Mouse (Mus musculus) layer of hippocampus, postnatal 10 days (tissue): ENCODE data around the gene Aldh8a1. TPM values are rescaled to one million over a fixed set of nuclear protein-coding genes. Genes with fewer than 3 reads are reported as not detected.
A peak's percentile ranks its signal among the peaks of the same experiment; 100 is the strongest.
"Not testable (repeated sequence)": the region's sequence is repeated elsewhere in the genome, so short reads cannot be mapped to it uniquely, and the experiment has no call there.

Experiments
- DNase-seq, 2 experiments: peaks; one replicate each; pipeline ENCODE4 v3.0.0; 2021; ENCODE audit warnings: low spot score in 2 of 2
- total RNA-seq, 2 experiments: library from RNA; stranded (reverse); gene quantifications; 2 replicates each; pipeline ENCODE4 v1.2.3; 2021

Aldh8a1 gene
- total RNA-seq, 2 experiments from 2014 or later, result 0.34 TPM; not detected in 1

GRCm38 (mm10) chr10:21367481-21367880 lies 9.6 kb upstream of the Aldh8a1 start:
- no peak for DNase-seq

GRCm38 (mm10) chr10:21369586-21369985 lies 7.5 kb upstream of the Aldh8a1 start:
- no peak for DNase-seq

- no peak for DNase-seq
Measured at GRCm38 (mm10) chr10:21372271-21372670, 4.8 kb upstream of the Aldh8a1 start.

GRCm38 (mm10) chr10:21378196-21378944 lies 1.3 kb downstream of the Aldh8a1 start:
- no peak for DNase-seq

- peak in 1 of 2 experiments; percentile 53 for DNase-seq
Measured at GRCm38 (mm10) chr10:21382914-21383313, 5.8 kb downstream of the Aldh8a1 start.

DNA sequence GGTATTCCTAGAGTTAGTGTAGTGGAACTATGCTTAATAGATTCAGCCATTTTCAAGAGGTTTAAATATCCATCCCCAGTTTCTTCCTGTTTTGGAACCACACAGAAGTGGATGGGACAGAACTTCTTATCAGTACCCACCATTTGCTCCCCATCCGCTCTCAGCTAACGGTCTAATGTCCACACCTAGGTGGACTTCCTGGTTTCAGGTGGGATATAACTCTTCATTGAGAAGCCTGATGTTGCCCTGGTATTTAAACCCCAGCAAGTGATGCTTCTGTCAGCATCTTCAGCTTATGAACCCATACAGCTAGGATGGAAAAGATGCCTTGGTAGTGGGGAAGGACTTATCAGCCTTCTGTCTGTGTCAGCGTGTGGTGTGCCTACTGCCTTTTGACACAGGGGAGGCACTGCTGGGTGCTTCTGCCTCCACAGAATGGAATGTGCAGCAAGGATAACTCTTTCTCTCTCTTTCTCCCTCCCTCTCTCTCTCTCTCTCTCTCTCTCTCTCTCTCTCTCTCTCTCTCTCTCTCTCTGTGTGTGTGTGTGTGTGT lies 8.1 kb downstream of the Aldh8a1 start:
- no peak for DNase-seq

- no peak for DNase-seq
Measured at GRCm38 (mm10) chr10:21389075-21389474, 12.0 kb downstream of the Aldh8a1 start.

DNA sequence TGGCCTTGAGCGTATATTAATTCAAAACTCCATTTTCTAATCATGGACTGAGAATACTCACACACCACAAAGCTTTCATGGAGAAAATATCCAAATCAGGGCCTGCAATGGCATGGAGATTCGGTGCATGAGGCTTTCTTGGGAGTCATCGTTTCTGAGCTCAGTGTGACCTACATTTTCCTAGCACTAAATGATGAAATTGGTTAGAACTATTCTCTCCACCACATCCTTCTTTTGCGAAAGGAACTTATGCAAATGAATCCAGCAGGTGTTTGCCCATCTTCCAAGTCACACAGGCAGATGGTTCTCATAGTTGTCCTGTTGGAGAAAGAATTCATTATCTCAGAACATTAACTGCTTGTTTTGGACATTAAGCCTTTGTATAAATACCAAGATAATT lies 13.3 kb downstream of the Aldh8a1 start:
- DNase-seq, result no peak

DNA sequence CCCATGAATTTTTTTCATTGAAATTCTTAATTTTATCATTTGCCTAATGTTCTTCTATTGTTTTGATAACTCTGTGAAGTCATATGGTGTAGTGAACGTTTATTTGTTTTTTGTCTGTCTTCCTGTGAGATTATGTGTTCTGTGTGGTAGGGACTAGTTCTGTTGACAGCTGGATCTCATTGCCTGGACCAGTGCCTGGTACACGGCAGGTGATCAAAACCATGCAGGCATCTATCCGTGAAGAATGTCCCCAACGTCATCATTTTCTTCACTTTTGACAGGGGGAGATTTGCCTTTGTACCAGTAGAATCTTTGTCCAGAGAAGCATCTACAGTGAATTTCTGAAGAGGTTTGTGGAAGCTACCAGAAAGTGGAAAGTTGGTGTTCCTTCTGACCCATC lies 14.2 kb downstream of the Aldh8a1 start:
- DNase-seq, result no peak

- no peak for DNase-seq
Measured at GRCm38 (mm10) chr10:21393390-21393789, 16.3 kb downstream of the Aldh8a1 start.

DNA sequence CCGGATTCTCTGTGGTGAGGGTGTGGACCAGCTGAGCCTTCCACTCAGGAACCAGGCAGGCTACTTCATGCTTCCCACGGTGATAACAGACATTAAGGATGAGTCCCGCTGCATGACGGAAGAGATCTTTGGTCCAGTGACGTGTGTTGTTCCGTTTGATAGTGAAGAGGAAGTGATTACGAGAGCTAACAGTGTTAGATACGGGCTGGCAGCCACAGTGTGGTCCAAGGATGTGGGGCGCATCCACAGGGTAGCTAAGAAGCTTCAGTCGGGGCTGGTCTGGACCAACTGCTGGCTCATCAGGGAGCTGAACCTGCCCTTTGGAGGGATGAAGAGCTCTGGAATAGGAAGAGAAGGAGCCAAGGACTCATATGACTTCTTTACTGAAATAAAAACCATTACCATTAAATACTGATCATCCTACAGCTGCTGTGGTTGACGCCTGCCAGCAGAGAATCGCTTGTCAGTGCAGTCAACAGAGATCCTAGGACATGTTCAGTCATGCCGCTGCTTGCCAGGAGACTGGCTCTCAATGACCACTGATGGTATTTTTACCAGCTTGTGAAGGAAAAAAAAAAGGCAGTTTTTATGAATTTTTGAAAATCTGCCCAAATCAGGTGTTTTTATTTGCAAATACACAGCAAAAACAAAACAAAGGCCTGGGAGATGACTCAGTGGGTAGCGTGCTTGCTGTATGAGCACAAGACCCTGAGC lies 18.5 kb downstream of the Aldh8a1 start:
- no peak for DNase-seq

- not testable (repeated sequence) for DNase-seq
Measured at GRCm38 (mm10) chr10:21398873-21399425, 21.9 kb downstream of the Aldh8a1 start.

DNA sequence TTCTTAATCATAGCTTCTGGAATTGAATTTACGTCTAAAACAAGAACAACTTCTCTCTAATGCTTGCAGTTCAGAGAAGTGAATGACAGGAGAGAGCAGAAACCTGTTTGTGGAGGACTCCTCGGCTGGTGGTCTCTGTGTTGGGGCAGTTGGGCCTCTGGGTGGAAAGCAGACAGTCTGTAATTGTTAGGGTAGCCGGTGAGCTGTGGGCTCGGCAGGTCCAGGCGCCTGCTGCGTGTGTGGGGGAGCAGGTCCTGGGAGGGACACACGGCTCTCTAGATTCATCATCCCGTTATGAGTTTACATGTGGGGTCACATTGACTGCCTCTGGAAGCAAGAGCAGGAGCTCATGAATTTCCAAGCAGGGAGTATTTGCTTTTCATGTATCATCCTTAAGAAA lies 22.5 kb downstream of the Aldh8a1 start:
- no peak for DNase-seq

DNA sequence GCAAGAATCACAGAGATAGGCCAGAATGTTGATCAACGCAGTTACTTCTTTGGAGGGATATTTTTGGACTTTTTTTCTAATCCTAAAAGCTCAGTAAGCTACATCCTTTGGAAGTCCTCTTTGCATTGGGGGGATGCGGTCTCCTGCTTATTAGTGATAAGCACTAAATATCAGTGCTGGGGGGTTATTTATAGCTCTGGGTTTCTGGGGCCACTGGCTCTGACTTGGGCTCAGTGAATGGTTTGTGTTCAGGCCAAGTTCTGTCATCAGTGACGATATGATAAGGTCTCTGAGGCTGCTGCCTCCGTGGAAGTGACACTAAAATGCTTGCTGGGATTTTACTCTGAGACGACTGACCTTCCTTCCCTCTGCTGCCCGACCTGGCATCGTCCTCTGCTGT lies 22.9 kb downstream of the Aldh8a1 start:
- no peak for DNase-seq

GRCm38 (mm10) chr10:21400453-21400852 lies 23.4 kb downstream of the Aldh8a1 start:
- DNase-seq, result no peak

GRCm38 (mm10) chr10:21401259-21401658 lies 24.2 kb downstream of the Aldh8a1 start:
- no peak for DNase-seq

DNA sequence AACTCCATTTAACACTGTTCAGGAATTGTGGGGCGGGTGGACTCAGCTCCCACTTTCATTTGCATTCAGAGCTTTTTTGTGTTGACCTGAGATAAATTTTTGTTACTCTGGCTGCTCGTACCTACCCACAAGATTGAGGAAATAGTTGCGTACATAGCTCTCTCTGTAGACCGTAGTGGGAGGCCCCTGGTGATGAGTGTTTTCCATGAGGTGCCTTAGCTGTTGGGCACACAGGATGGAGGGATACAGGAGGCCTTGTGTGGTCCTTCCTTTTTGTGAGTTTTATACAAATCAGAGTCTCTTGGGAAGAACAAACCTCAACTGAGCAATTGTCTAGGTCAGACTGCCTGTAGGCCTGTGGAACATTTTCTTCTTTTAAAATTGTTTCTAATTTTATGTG lies 27.7 kb downstream of the Aldh8a1 start:
- DNase-seq, result no peak

GRCm38 (mm10) chr10:21405707-21406534 lies 28.8 kb downstream of the Aldh8a1 start:
- no peak for DNase-seq

DNA sequence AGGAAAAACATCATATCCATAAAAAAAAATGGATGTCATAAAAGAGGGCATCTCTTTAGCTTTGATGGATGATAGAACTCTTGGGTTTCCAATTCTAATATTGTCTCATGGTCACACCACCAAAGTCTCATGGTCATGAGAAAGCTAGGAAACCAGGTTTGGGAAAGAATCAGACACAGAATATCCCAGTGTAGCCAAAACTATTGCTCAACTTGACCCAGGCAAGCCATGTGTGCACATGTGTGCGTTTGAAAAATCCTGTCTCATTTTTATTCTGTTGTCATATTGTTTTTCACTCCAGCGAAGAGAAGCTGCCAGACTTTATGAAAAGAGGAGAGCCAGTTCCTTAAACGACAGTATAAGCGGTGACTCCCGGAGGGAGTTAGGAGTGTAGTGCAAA lies 33.6 kb downstream of the Aldh8a1 start:
- DNase-seq, result no peak

DNA sequence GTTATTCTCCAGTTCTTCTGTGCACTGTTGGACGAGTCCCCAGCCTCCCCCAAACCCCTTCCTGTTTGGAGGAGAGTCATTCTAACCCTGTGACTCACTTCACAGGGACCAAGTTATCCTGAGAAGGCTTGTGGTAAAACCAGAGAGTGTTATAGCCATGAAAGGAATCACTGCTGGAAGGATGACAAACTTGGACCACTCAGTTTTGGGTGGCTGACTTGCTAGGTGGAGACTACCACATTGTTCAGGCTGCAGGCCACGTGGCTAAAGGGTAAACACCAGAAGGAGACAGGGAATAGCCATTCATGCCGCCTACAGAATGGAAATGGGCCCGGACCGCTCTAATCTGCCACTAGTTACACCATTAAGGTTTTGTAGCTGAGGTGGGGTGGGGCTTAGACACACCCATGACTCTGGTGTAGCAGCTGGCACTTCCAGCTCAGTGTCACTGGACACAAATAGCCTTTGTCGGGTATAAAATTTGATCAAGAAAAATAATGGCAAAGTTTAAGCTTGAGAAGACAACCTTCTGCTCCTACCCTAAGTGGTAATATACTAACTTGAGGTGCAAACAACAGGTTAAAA lies 34.6 kb downstream of the Aldh8a1 start:
- DNase-seq, result no peak

- no peak for DNase-seq
Measured at GRCm38 (mm10) chr10:21415031-21415430, 37.9 kb downstream of the Aldh8a1 start.
